Mouse (Mus musculus) liver, embryonic 16.5 days (tissue): ENCODE data around the gene Srp68. TPM values are rescaled to one million over a fixed set of nuclear protein-coding genes. Genes with fewer than 3 reads are reported as not detected.

Experiments
- ATAC-seq: fragments of 200-750 bp; cut with Nextera tagmentation; 2 replicates; pipeline ENCODE4 v1.8.0; 2017; ENCODE audit warnings: low read depth, mild to moderate bottlenecking, moderate number of reproducible peaks, moderate library complexity
- H3K27ac ChIP-seq: fragments of 300-500 bp; sonication (generic); 2 replicates; pipeline ENCODE4 v1.5.1; 2014; ENCODE audit warnings: mild to moderate bottlenecking, low read length
- H3K27me3 ChIP-seq: fragments of 300-500 bp; sonication (generic); 2 replicates; pipeline ENCODE4 v1.6.1; 2014; ENCODE audit warnings: low read depth, low read length, mixed read lengths; ENCODE audit not compliant: control insufficient read depth, insufficient read depth
- H3K36me3 ChIP-seq: fragments of 300-500 bp; sonication (generic); 2 replicates; pipeline ENCODE4 v1.6.1; 2014; ENCODE audit warnings: mild to moderate bottlenecking; ENCODE audit not compliant: control insufficient read depth, insufficient read depth
- H3K4me1 ChIP-seq: fragments of 300-500 bp; sonication (generic); 2 replicates; pipeline ENCODE4 v1.6.1; 2014; ENCODE audit warnings: low read depth, low read length, mixed read lengths; ENCODE audit not compliant: control insufficient read depth
- H3K4me2 ChIP-seq: fragments of 300-500 bp; sonication (generic); 2 replicates; pipeline ENCODE4 v1.6.1; 2014; ENCODE audit warnings: low read depth, low read length, mixed read lengths
- H3K4me3 ChIP-seq: fragments of 300-500 bp; sonication (generic); 2 replicates; pipeline ENCODE4 v1.5.1; 2014; ENCODE audit warnings: low read depth, mild to moderate bottlenecking, low read length
- H3K9ac ChIP-seq: fragments of 300-500 bp; sonication (generic); 2 replicates; pipeline ENCODE4 v1.6.1; 2014; ENCODE audit warnings: low read depth, low read length
- H3K9me3 ChIP-seq: fragments of 300-500 bp; sonication (generic); replicated peaks from 2 replicates; pipeline ENCODE4 v1.6.1; 2016; ENCODE audit warnings: low read length; ENCODE audit not compliant: control insufficient read depth
- WGBS: fragments of 180-500 bp; shearing (Covaris S2); extraction: QIAGEN DNeasy Blood & Tissue Kit; methylation state at CpG from one replicate; pipeline ENCODE4 v1.1.7; 2014; ENCODE audit not compliant: insufficient replicate concordance; 5-methylcytosine and 5-hydroxymethylcytosine counted together
- polyA plus RNA-seq: library from polyadenylated mRNA; unstranded; fragments of >200 nt; fragmentation: Nextera tagmentation; extraction: Ambion mirVana; gene quantifications from 2 replicates; pipeline ENCODE4 v1.2.1, GENCODE M21; 2015

Srp68 gene
- 33.4 and 34.2 TPM in 2 replicates for polyA plus RNA-seq

DNA sequence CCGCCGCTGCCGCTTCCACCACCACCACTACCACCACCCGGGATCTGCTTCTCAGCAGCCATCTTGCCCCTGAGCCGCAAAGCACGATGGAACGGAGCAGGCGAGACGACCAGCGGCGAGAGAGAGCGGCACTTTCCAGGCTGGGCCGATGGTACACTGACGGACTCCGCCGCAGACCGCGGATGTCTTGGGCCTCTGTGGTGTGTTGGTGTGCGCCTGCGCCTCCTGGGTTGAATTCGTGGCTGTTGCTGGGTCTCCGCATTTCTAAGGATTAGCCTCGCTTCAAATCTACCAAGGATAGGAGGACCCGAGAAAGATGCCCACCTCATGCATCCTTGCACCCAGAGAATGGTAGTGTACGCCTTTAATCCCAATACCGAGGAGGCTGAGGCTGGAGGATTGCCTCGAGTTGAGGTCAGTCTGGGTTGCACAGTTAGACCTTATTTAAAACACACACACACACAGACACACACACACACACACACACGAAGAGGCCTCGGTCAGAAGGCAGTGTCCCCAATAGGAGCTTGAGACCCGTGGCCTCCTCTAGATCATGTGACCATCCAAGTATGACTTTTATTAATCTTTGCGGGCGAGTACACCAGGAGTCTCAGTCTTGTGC, at the start of gene Srp68:
TSS of gene Srp68 (minus strand) at position 173 of the 622 bp plus-strand sequence.
- Histone ChIP-seq H3K4me3 (peak within 1 kb of the TSS; percentile 93), H3K4me2 (peak within 1 kb of the TSS; percentile 65), H3K9ac (peak within 1 kb of the TSS; percentile 93), H3K27me3 (no peaks in the 10 kb centered on the region), H3K9me3 (no peaks in the 10 kb centered on the region), H3K36me3 (peaks cover 14% of the 10 kb centered on the region), H3K27ac (peak within 1 kb of the TSS; percentile 24), H3K4me1 (peaks cover 19% of the 10 kb centered on the region)
- ATAC-seq, result peak; percentile 97
- WGBS, result 1% methylated on average over 32 of the region's 32 CpGs

DNA sequence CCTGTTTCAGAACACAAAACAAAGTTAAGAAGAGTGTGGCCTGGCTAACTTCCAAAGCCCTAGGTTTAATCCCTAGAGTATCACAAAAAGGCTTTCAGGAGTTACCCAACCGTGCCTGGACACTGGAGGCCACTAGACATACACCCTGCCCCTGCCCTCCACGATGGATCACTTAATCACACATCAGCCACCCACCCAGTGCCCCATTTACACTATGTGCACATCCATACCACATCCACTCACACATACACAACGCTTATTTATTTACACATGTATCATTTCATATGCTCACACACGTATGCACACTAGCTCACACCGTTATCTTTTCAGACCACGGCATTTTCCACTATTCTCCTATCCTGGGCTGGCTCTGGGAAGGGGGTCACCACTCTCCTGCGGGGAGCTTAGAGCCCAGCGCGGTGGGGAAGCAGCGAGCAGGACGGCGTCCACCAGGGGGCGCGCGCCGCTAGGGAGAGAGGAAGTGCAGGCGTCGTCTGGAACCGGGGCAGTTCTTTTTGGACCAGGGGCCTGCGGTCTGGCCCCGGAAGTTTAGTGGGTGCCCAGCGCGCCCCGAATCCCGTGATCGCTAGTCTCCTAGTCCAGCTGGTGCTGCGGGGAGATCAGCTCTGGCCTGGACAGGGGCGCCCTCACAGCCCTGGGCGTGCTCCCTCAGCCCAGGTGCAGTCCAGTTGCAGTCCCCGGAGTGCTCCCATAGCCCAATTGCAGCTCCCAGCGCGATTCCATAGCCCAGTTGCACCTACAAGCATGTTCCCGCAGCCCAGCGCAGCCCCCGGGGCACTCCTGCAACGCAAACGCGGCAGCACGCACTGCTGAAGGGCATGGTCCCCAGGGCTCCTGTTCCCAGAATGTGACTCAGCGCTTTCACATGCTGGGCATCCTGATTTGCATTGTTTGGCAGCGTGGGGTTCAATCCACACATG, 45.0 kb upstream of the Srp68 start:
- peak overlapping the region; percentile 56 for H3K9ac ChIP-seq
- no peaks in the 10 kb centered on the region for H3K36me3 ChIP-seq
- peaks cover 6% of the 10 kb centered on the region for H3K4me1 ChIP-seq
- H3K9me3 ChIP-seq, result no peaks in the 10 kb centered on the region
- H3K27ac ChIP-seq, result no peak overlapping the region
- H3K4me2 ChIP-seq, result peak overlapping the region; percentile 81
- peak; percentile 68 for ATAC-seq
- no peaks in the 10 kb centered on the region for H3K27me3 ChIP-seq
- peak overlapping the region; percentile 56 for H3K4me3 ChIP-seq
- 2% methylated on average over 41 of the region's 41 CpGs for WGBS

DNA sequence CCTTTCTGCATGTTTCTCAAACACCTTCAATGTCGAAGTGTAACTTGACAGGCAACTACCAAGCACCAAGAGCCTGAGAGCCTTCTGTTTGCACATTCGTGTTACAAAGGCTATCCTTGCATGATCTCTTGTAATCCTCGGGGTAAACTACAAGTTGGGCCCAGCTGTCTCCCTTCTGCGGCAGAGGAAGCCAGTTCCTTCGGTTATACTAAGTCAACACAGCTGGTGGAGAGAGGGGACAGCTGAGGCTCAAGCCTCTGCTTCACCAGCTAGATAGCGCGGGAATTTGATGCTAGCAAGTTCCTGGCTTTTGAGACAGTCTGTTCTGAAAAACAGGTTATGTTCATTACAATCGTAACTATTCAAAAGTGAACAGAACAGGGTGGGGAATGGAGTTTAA, 38.3 kb upstream of the Srp68 start:
- Histone ChIP-seq H3K27me3 (no peaks in the 10 kb centered on the region), H3K4me2 (no peak overlapping the region), H3K36me3 (no peaks in the 10 kb centered on the region), H3K9me3 (no peaks in the 10 kb centered on the region), H3K9ac (no peak overlapping the region), H3K27ac (no peak overlapping the region), H3K4me1 (peaks cover 12% of the 10 kb centered on the region), H3K4me3 (no peak overlapping the region)
- 53% methylated on average over 8 of the region's 8 CpGs for WGBS
- no peak for ATAC-seq

DNA sequence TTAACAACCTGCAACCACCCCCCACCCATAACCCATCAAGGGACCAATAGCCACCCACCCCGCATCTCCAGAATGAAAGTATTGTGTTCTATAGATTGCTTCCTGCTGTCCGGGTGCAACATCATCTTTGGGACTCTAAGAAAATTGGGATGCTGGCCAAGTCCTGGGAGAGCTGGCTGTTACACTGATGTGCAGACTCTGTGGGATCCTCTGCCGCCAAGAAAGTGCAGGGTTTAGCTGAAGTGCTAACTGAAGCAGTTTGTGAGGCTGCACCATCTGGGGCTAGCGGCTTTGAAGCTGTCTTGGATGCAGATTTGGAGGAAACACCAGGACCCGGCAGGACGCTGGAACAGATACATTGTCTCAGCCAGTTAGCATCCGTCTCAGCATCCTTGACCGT, 37.2 kb upstream of the Srp68 start:
- ATAC-seq, result no peak
- 66% methylated on average over 8 of the region's 8 CpGs for WGBS

DNA sequence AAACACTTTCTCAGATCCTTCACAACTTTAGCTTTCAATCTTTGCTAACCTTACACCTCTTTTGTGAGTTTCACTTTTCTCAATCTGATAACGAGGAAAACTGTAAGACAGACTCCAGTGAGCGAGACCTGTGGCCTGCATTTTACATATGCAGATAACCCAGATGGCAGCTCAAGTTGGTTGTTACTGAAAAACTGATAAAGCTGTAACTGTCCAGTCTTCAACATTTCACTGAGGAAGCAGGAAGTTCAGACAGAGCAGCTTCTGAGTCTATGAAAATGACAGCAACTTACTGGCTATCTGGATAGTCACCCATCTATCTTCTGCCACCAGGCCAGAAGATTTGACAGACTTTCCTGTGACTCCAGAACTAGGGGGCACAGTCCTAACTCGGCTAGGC, 35.6 kb upstream of the Srp68 start:
- Histone ChIP-seq H3K9me3 (no peaks in the 10 kb centered on the region), H3K4me2 (0 out of 2 replicates have a peak overlapping the region, but pooled peaks have one; percentile 3), H3K36me3 (peaks cover under 1% of the 10 kb centered on the region; the same call in 1 of the 2 replicates), H3K27ac (peak overlapping the region; percentile 54), H3K4me1 (peaks cover 25% of the 10 kb centered on the region), H3K27me3 (no peaks in the 10 kb centered on the region), H3K4me3 (no peak overlapping the region), H3K9ac (peak overlapping the region; percentile 31; the same call in 1 of the 2 replicates)
- ATAC-seq, result no peak
- 14% methylated on average over 3 of the region's 3 CpGs for WGBS

More for the DNA sequence above, 37.2 kb upstream of the Srp68 start:
- no peak overlapping the region for H3K27ac ChIP-seq
- H3K36me3 ChIP-seq, result no peaks in the 10 kb centered on the region
- H3K9ac ChIP-seq, result no peak overlapping the region
- no peak overlapping the region for H3K4me3 ChIP-seq
- no peak overlapping the region for H3K4me2 ChIP-seq
- H3K27me3 ChIP-seq, result no peaks in the 10 kb centered on the region
- no peaks in the 10 kb centered on the region for H3K9me3 ChIP-seq
- peaks cover 20% of the 10 kb centered on the region for H3K4me1 ChIP-seq

DNA sequence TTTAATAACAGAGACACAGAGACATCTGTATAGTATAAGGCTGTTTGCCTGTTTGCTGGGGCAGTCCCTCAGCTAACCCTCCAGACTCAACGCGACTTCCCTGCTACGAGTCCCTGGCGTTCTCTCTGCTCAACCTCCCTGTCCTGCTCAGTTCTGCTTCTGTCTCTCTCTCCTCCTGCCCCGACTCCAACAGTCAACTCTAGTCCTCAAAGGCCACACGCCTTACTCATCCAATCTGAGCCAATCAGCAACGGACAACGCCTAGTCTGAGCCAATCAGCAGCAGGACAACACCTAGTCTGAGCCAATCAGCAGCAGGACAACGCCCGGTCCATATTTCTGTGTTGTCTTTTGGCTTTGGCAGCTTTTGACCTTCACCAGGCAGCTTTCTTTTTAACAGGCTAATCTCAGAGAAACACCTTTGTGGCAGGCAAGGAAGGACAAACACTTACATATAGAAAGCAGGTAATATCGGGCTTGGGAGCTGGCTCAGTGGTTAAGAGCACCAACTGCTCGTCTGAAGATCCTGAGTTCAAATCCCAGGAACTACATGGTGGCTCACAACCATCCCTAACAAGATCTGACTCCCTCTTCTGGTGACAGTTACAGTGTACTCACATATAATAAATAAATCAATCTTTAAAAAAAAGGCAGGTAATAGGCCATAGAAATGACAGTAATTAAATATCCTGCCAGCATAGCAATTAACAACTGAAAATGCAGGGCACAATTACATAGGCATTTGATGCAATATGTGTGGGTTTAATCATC, 33.9 kb upstream of the Srp68 start:
- WGBS, result 55% methylated on average over 12 of the region's 12 CpGs
- Histone ChIP-seq H3K27ac (peak overlapping the region; percentile 69), H3K4me3 (no peak overlapping the region), H3K4me2 (0 out of 2 replicates have a peak overlapping the region, but pooled peaks have one; percentile 22), H3K4me1 (peaks cover 25% of the 10 kb centered on the region), H3K36me3 (peaks cover 11% of the 10 kb centered on the region), H3K9me3 (no peaks in the 10 kb centered on the region), H3K9ac (no peak overlapping the region), H3K27me3 (no peaks in the 10 kb centered on the region)
- peak; percentile 76 for ATAC-seq

DNA sequence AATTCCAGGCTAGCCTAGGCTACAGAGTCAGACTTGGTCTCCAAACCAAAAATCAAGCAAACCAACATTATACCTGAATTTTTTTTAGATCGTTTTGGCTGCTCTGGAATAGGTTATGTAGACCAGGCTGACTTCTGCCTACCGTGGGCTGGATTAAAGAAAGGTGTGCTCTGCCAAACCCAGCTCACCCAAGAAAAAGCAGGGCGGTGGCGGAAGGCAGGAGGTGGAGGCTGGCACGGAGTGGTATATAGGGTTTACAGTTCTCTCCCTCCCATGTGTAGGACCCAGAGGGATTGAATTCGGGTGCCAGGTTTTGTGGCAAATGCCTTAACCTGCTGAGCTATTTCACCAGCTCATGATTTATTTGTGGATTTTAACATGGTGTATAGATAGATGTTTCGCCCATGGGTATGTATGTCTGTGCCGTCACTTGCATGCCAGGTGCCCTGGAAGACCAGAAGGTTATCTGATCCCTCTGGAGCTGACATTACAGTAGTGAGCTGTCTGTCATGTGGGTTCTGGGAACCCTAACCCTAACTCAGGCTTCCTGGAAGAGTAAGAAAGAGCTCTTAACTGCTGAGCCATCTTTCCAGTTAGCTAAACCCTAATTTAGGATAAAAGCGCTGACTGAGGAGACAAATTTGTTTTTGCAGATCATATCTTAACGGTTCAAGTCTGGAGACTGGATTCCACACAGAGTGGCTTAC, 33.2 kb upstream of the Srp68 start, which contains the start of gene Exoc7:
TSS of gene Exoc7 (minus strand) at position 215 of the 707 bp plus-strand sequence.
- Histone ChIP-seq H3K9me3 (no peaks in the 10 kb centered on the region), H3K4me1 (peaks cover 25% of the 10 kb centered on the region), H3K27ac (peak within 1 kb of the TSS; percentile 69), H3K4me2 (peak within 1 kb of the TSS; percentile 85), H3K9ac (peak within 1 kb of the TSS; percentile 79), H3K4me3 (peak within 1 kb of the TSS; percentile 81), H3K27me3 (no peaks in the 10 kb centered on the region), H3K36me3 (peaks cover 11% of the 10 kb centered on the region)
- 63% methylated on average over 10 of the region's 10 CpGs for WGBS
- no peak for ATAC-seq
